Mouse (Mus musculus) B cell, adult 2 months (primary cell): ENCODE results near the gene Ehmt2.
"Not testable (repeated sequence)": the region's sequence is repeated elsewhere in the genome, so short reads cannot be mapped to it uniquely, and the experiment has no call there.

Experiments
- DNase-seq, 2 experiments: peaks; one replicate each; pipeline ENCODE4 v3.0.0; 2022

Gene Ehmt2

GRCm38 (mm10) chr17:34893072-34893824 is 5.0 kb upstream of the Ehmt2 start:
- no peak for DNase-seq

GRCm38 (mm10) chr17:34894074-34894597 is 4.1 kb upstream of the Ehmt2 start:
- peak; percentile 88 to 90 for DNase-seq

GRCm38 (mm10) chr17:34894801-34895530 is 3.3 kb upstream of the Ehmt2 start:
- DNase-seq: no peak

GRCm38 (mm10) chr17:34895724-34896123 is 2.5 kb upstream of the Ehmt2 start:
- no peak for DNase-seq

GRCm38 (mm10) chr17:34896366-34896765 is 1.9 kb upstream of the Ehmt2 start:
- no peak for DNase-seq

- DNase-seq: peak in 1 of 2 experiments; percentile 23
Observed at GRCm38 (mm10) chr17:34897373-34898159, 703 bp upstream of the Ehmt2 start.

- DNase-seq: no peak
Observed at GRCm38 (mm10) chr17:34898706-34899052, 410 bp downstream of the Ehmt2 start.

- peak; percentile 53 to 62 for DNase-seq
Observed at GRCm38 (mm10) chr17:34899053-34899889, 1.0 kb downstream of the Ehmt2 start.

- peak in 1 of 2 experiments; percentile 33 for DNase-seq
Observed at GRCm38 (mm10) chr17:34899890-34900243, 1.6 kb downstream of the Ehmt2 start.

GRCm38 (mm10) chr17:34900826-34901225 is 2.6 kb downstream of the Ehmt2 start:
- DNase-seq: not testable (repeated sequence)

GRCm38 (mm10) chr17:34901948-34902347 is 3.7 kb downstream of the Ehmt2 start:
- not testable (repeated sequence) for DNase-seq

- no peak for DNase-seq
Observed at GRCm38 (mm10) chr17:34902895-34903294, 4.6 kb downstream of the Ehmt2 start.

GRCm38 (mm10) chr17:34910982-34911381 is 12.7 kb downstream of the Ehmt2 start:
- DNase-seq: no peak

GRCm38 (mm10) chr17:34911945-34912351 is 13.7 kb downstream of the Ehmt2 start:
- peak; percentile 95 to 96 for DNase-seq

GRCm38 (mm10) chr17:34913930-34914665 is 15.8 kb downstream of the Ehmt2 start, which contains the start of gene Slc44a4:
Slc44a4 (plus strand) TSS chr17:34914466.
- DNase-seq: no peak

- DNase-seq: no peak
Observed at GRCm38 (mm10) chr17:34915410-34915831, 17.2 kb downstream of the Ehmt2 start.

GRCm38 (mm10) chr17:34916316-34916715 is 18.0 kb downstream of the Ehmt2 start:
- no peak for DNase-seq

GRCm38 (mm10) chr17:34917188-34917587 is 18.9 kb downstream of the Ehmt2 start:
- DNase-seq: no peak

- DNase-seq: peak; percentile 28 to 30
Observed at GRCm38 (mm10) chr17:34922939-34923338, 24.7 kb downstream of the Ehmt2 start.

- DNase-seq: no peak
Observed at GRCm38 (mm10) chr17:34924258-34924657, 26.0 kb downstream of the Ehmt2 start.

GRCm38 (mm10) chr17:34927306-34928019 is 29.2 kb downstream of the Ehmt2 start:
- DNase-seq: no peak
